Mouse (Mus musculus) layer of hippocampus, postnatal 10 days (tissue): ENCODE measurements around the gene Gm3373. TPM values are rescaled to one million over a fixed set of nuclear protein-coding genes. Genes with fewer than 3 reads are reported as not detected.
"Not testable (repeated sequence)": the region's sequence is repeated elsewhere in the genome, so short reads cannot be mapped to it uniquely, and the experiment has no call there.

Source experiments
- DNase-seq, 2 experiments: peaks; one replicate each; pipeline ENCODE4 v3.0.0; 2021; ENCODE audit warnings: low spot score in 2 of 2
- long read RNA-seq: library from polyadenylated mRNA; stranded (forward); transcript quantifications from one replicate; pipeline ENCODE4 v2.0.0, GENCODE M21; 2023
- total RNA-seq, 2 experiments: library from RNA; stranded (reverse); gene quantifications; 2 replicates each; pipeline ENCODE4 v1.2.3; 2021

The Gm3373 gene
- total RNA-seq, result 1 to 10 TPM; 1.4 to 1.8 TPM
- long read RNA-seq, partial matches to known transcripts, result 1 of 4 reads
- long read RNA-seq, other reads (novel, unspliced or antisense), result 3 of 4 reads

GRCm38 (mm10) chr14:5741477-5741876 is at the start of gene Gm3373:
Gene Gm3373, minus strand, starts transcription at chr14:5741577.
- DNase-seq, result not testable (repeated sequence)

- not testable (repeated sequence) for DNase-seq
Measured at GRCm38 (mm10) chr14:5687357-5687756, 54.0 kb downstream of the Gm3373 start, which contains the start of gene Gm9603. Gene Gm9603, minus strand, starts transcription at chr14:5687457.

Other genes starting within 250 kb of the Gm3373 start
- 1 to 10 TPM; 3.9 to 4.1 TPM for gene Gm3488, start 239.9 kb downstream of the Gm3373 start, total RNA-seq
- not detected for gene Gm3532, start 203.1 kb downstream of the Gm3373 start, total RNA-seq
- gene Gm8265, start 108.5 kb downstream of the Gm3373 start, total RNA-seq, result 1 to 10 TPM in 1 of 2 experiments, not detected in 1; 1.1 TPM
- not detected for gene Gm9603, start 54.1 kb downstream of the Gm3373 start, total RNA-seq
- gene Gm3383, start 66.4 kb upstream of the Gm3373 start, total RNA-seq, result 1 to 10 TPM; 7.4 to 8.2 TPM
- not detected for gene Gm3424, start 88.8 kb upstream of the Gm3373 start, total RNA-seq
- gene Gm8237, start 138.8 kb upstream of the Gm3373 start, total RNA-seq, result 1 to 10 TPM in 1 of 2 experiments, under 1 TPM in 1; 0.94 to 1.4 TPM
- gene Gm3248, start 220.2 kb upstream of the Gm3373 start, total RNA-seq, result 1 to 10 TPM; 1.2 to 1.6 TPM
- gene Gm3453, start 237.6 kb upstream of the Gm3373 start, total RNA-seq, result under 1 TPM in 1 of 2 experiments, not detected in 1; 0.39 TPM